Mouse (Mus musculus): Measurements from ENCODE around the gene Chil1. TPM values are rescaled to one million over a fixed set of nuclear protein-coding genes. Genes with fewer than 3 reads are reported as not detected.

The Chil1 gene
- polyA plus RNA-seq, 1 experiment, result 0.56 TPM

GRCm38 (mm10) chr1:134150745-134151144 lies 31.2 kb upstream of the Chil1 start:
- Histone ChIP-seq H3K27me3 (replicated peaks; ENCODE audit: control insufficient read depth, insufficient read depth, low read length) (no peaks in the 10 kb centered on the region), H3K4me3 (ENCODE audit: insufficient read depth, low read depth, low read length) (no peak overlapping the region), H3K4me1 (ENCODE audit: control insufficient read depth, insufficient read depth, low read length) (no peaks in the 10 kb centered on the region), H3K27ac (ENCODE audit: insufficient read depth, low read depth, low read length) (no peak overlapping the region), H3K36me3 (ENCODE audit: control insufficient read depth, insufficient read depth, low read length) (no peaks in the 10 kb centered on the region)
- no peak for DNase-seq
- TF ChIP-seq POLR2A (IDR thresholded peaks at IDR 0.05; ENCODE audit: low read depth, low read length) (no peak), CTCF (conservative IDR thresholded peaks at IDR 0.05; ENCODE audit: insufficient read depth, insufficient read length, low read depth, low read length) (no peak)
- 93% methylated on average over 9 of the region's 9 CpGs for WGBS

GRCm38 (mm10) chr1:134151655-134152412 lies 30.1 kb upstream of the Chil1 start:
- Histone ChIP-seq H3K36me3 (ENCODE audit: control insufficient read depth, insufficient read depth, low read length) (no peaks in the 10 kb centered on the region), H3K4me1 (ENCODE audit: control insufficient read depth, insufficient read depth, low read length) (no peaks in the 10 kb centered on the region), H3K4me3 (ENCODE audit: insufficient read depth, low read depth, low read length) (no peak overlapping the region), H3K27me3 (replicated peaks; ENCODE audit: control insufficient read depth, insufficient read depth, low read length) (no peaks in the 10 kb centered on the region), H3K27ac (ENCODE audit: insufficient read depth, low read depth, low read length) (no peak overlapping the region)
- 29% methylated on average over 13 of the region's 13 CpGs for WGBS
- TF ChIP-seq POLR2A (IDR thresholded peaks at IDR 0.05; ENCODE audit: low read depth, low read length) (no peak), CTCF (conservative IDR thresholded peaks at IDR 0.05; ENCODE audit: insufficient read depth, insufficient read length, low read depth, low read length) (peak; percentile 83)
- DNase-seq, result peak; percentile 81

GRCm38 (mm10) chr1:134152626-134153590 lies 29.1 kb upstream of the Chil1 start:
- DNase-seq, result no peak
- no peak for TF ChIP-seq CTCF (conservative IDR thresholded peaks at IDR 0.05; ENCODE audit: insufficient read depth, insufficient read length, low read depth, low read length)
- no peak for TF ChIP-seq POLR2A (IDR thresholded peaks at IDR 0.05; ENCODE audit: low read depth, low read length)
- H3K36me3 ChIP-seq (ENCODE audit: control insufficient read depth, insufficient read depth, low read length), result no peaks in the 10 kb centered on the region
- H3K27me3 ChIP-seq (replicated peaks; ENCODE audit: control insufficient read depth, insufficient read depth, low read length), result no peaks in the 10 kb centered on the region
- H3K4me3 ChIP-seq (ENCODE audit: insufficient read depth, low read depth, low read length), result no peak overlapping the region
- H3K27ac ChIP-seq (ENCODE audit: insufficient read depth, low read depth, low read length), result no peak overlapping the region
- H3K4me1 ChIP-seq (ENCODE audit: control insufficient read depth, insufficient read depth, low read length), result no peaks in the 10 kb centered on the region
- WGBS, result 82% methylated on average over 21 of the region's 21 CpGs

- WGBS, result 86% methylated on average over 3 of the region's 3 CpGs
- no peak overlapping the region for H3K27ac ChIP-seq (ENCODE audit: insufficient read depth, low read depth, low read length)
- no peaks in the 10 kb centered on the region for H3K4me1 ChIP-seq (ENCODE audit: control insufficient read depth, insufficient read depth, low read length)
- H3K27me3 ChIP-seq (replicated peaks; ENCODE audit: control insufficient read depth, insufficient read depth, low read length), result no peaks in the 10 kb centered on the region
- H3K36me3 ChIP-seq (ENCODE audit: control insufficient read depth, insufficient read depth, low read length), result no peaks in the 10 kb centered on the region
- no peak overlapping the region for H3K4me3 ChIP-seq (ENCODE audit: insufficient read depth, low read depth, low read length)
- no peak for DNase-seq
- TF ChIP-seq CTCF (conservative IDR thresholded peaks at IDR 0.05; ENCODE audit: insufficient read depth, insufficient read length, low read depth, low read length) (no peak), POLR2A (IDR thresholded peaks at IDR 0.05; ENCODE audit: low read depth, low read length) (no peak)
Observed at GRCm38 (mm10) chr1:134154121-134154520, 27.9 kb upstream of the Chil1 start.

- Histone ChIP-seq H3K36me3 (ENCODE audit: control insufficient read depth, insufficient read depth, low read length) (no peaks in the 10 kb centered on the region), H3K27ac (ENCODE audit: insufficient read depth, low read depth, low read length) (no peak overlapping the region), H3K4me1 (ENCODE audit: control insufficient read depth, insufficient read depth, low read length) (no peaks in the 10 kb centered on the region), H3K4me3 (ENCODE audit: insufficient read depth, low read depth, low read length) (no peak overlapping the region), H3K27me3 (replicated peaks; ENCODE audit: control insufficient read depth, insufficient read depth, low read length) (no peaks in the 10 kb centered on the region)
- no peak for DNase-seq
- 50% methylated on average over 3 of the region's 3 CpGs for WGBS
- TF ChIP-seq POLR2A (IDR thresholded peaks at IDR 0.05; ENCODE audit: low read depth, low read length), result no peak
- 0 out of 2 replicates have a peak, but pooled peaks have one; percentile 11 for TF ChIP-seq CTCF (conservative IDR thresholded peaks at IDR 0.05; ENCODE audit: insufficient read depth, insufficient read length, low read depth, low read length)
Observed at GRCm38 (mm10) chr1:134154655-134155054, 27.3 kb upstream of the Chil1 start.

GRCm38 (mm10) chr1:134160404-134160803 lies 21.6 kb upstream of the Chil1 start:
- no peak for TF ChIP-seq POLR2A (IDR thresholded peaks at IDR 0.05; ENCODE audit: low read depth, low read length)
- no peak for TF ChIP-seq CTCF (conservative IDR thresholded peaks at IDR 0.05; ENCODE audit: insufficient read depth, insufficient read length, low read depth, low read length)
- no peaks in the 10 kb centered on the region for H3K27me3 ChIP-seq (replicated peaks; ENCODE audit: control insufficient read depth, insufficient read depth, low read length)
- H3K4me1 ChIP-seq (ENCODE audit: control insufficient read depth, insufficient read depth, low read length), result no peaks in the 10 kb centered on the region
- 88% methylated on average over 3 of the region's 3 CpGs for WGBS
- no peak overlapping the region for H3K27ac ChIP-seq (ENCODE audit: insufficient read depth, low read depth, low read length)
- no peaks in the 10 kb centered on the region for H3K36me3 ChIP-seq (ENCODE audit: control insufficient read depth, insufficient read depth, low read length)
- DNase-seq, result no peak
- no peak overlapping the region for H3K4me3 ChIP-seq (ENCODE audit: insufficient read depth, low read depth, low read length)

- DNase-seq, result no peak
- no peaks in the 10 kb centered on the region for H3K36me3 ChIP-seq (ENCODE audit: control insufficient read depth, insufficient read depth, low read length)
- H3K27ac ChIP-seq (ENCODE audit: insufficient read depth, low read depth, low read length), result no peak overlapping the region
- H3K4me3 ChIP-seq (ENCODE audit: insufficient read depth, low read depth, low read length), result no peak overlapping the region
- no peaks in the 10 kb centered on the region for H3K4me1 ChIP-seq (ENCODE audit: control insufficient read depth, insufficient read depth, low read length)
- no peak for TF ChIP-seq POLR2A (IDR thresholded peaks at IDR 0.05; ENCODE audit: low read depth, low read length)
- TF ChIP-seq CTCF (conservative IDR thresholded peaks at IDR 0.05; ENCODE audit: insufficient read depth, insufficient read length, low read depth, low read length), result no peak
- 84% methylated on average over 6 of the region's 6 CpGs for WGBS
- H3K27me3 ChIP-seq (replicated peaks; ENCODE audit: control insufficient read depth, insufficient read depth, low read length), result no peaks in the 10 kb centered on the region
Observed at GRCm38 (mm10) chr1:134161399-134161798, 20.6 kb upstream of the Chil1 start.
